In the genomic region with DNA sequence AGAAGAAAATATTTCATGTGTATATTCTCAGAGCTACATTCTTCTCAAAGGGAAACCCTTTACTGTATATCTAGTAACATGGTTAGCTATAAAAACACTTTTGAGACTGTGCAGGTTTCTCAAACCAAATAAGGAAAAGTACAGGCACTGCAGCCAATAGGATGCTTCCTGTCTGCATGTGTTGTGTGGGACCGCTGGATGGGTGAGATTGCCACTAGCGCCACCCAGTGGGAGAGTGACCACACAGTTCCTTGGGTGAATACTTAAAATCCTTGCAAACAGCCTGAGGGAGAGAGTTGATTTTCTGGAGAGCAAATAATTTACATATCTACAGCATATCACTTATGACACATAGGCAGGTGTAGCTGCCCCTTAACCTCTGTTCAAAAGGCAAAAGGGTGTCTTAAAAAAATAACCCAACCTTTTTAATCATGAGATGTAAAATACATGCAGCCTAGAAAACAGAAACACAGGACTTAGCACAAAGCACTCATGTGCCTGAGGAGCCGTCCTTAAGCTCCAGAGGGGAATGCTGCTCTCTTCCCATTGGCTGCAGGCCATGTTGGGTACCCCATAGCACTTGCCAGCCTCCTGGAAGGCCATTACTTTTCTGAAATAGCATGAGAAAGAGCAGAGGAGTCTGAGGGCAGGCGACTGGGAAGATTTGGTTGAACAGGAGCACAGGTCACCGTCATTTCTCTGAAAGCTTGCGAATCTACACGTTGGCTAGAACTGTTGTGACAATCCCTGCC, we compare ENCODE assay signal across 9 mouse cellular contexts. TPM values are rescaled to one million over a fixed set of nuclear protein-coding genes. Genes with fewer than 3 reads are reported as not detected.
A peak's percentile ranks its signal among the peaks of the same experiment; 100 is the strongest.
DNase-seq lines count a peak whose midpoint lies in the region; ATAC-seq lines count a peak whose summit lies in the region.
"Had no signal": no experiment of that assay in that cellular context is flagged by ENCODE, and none has a peak within 500 bp of the region (broad histone marks: within the 10 kb centered on the region; RNA-seq: fewer than 3 reads in every experiment).

No protein-coding gene starts in this region.

- H3K4me2 ChIP-seq in midbrain, embryonic 12.5 days (replicated peaks), result no peak overlapping the region
- H3K4me2 ChIP-seq: embryonic facial prominence, embryonic 15.5 days had no signal

- no peak overlapping the region for H3K27ac ChIP-seq in midbrain, embryonic 12.5 days (replicated peaks)
- H3K27ac ChIP-seq: embryonic facial prominence, embryonic 15.5 days had no signal

- no peaks in the 10 kb centered on the region for H3K9me3 ChIP-seq in midbrain, embryonic 12.5 days
- H3K9me3 ChIP-seq: embryonic facial prominence, embryonic 15.5 days had no signal

- no peak overlapping the region for H3K9ac ChIP-seq in midbrain, embryonic 12.5 days (replicated peaks)
- H3K9ac ChIP-seq: embryonic facial prominence, embryonic 15.5 days had no signal

- intact Hi-C loops in left cerebral cortex, postnatal 14 days (cut with DNase I), result loop anchor here (10.0 kb wide), 1 partner anchor 113 kb away; the partner anchor contains the start of gene Pnisr
- intact Hi-C loops in heart, postnatal 14 days (cut with DNase I), result no loop called here

- 0 out of 2 replicates have a peak, but pooled peaks have one; percentile 51 for ATAC-seq in midbrain, embryonic 12.5 days (ENCODE audit: low FRiP score, low read depth)

- H3K36me3 ChIP-seq in midbrain, embryonic 12.5 days, result peaks cover 33% of the 10 kb centered on the region
- H3K36me3 ChIP-seq: embryonic facial prominence, embryonic 15.5 days had no signal

- H3K4me3 ChIP-seq in midbrain, embryonic 12.5 days, result no peak overlapping the region
- H3K4me3 ChIP-seq: embryonic facial prominence, embryonic 15.5 days had no signal

- H3K4me1 ChIP-seq in midbrain, embryonic 12.5 days, result no peaks in the 10 kb centered on the region
- H3K4me1 ChIP-seq: embryonic facial prominence, embryonic 15.5 days had no signal

- H3K27me3 ChIP-seq in midbrain, embryonic 12.5 days, result no peaks in the 10 kb centered on the region
- H3K27me3 ChIP-seq: embryonic facial prominence, embryonic 15.5 days had no signal

- peak; percentile 60 to 91 for DNase-seq in left cerebral cortex, postnatal 14 days (ENCODE audit: low spot score in 2 of 2)
- no peak for DNase-seq in left cerebral cortex, adult 11 months (ENCODE audit: low spot score)
- DNase-seq in adrenal gland, adult (ENCODE audit: inconsistent age in 2 of 2, low spot score in 1 of 2), result peak; percentile 48 to 74
- peak; percentile 80 for DNase-seq in embryo, embryonic 10.5 days (ENCODE audit: low spot score)
- peak; percentile 40 to 54 for DNase-seq in heart, postnatal 14 days
- peak; percentile 51 to 64 for DNase-seq in kidney, postnatal 25 days
- peak; percentile 57 for DNase-seq in thymus, postnatal 25 days

- WGBS in midbrain, embryonic 12.5 days, result 57% methylated on average over 7 of the region's 7 CpGs

RNA-seq across cellular contexts. Expression of gene Faxc, which starts 26.6 kb away (rescaled TPM):
- total RNA-seq in left cerebral cortex, postnatal 14 days (2021), result 10 to 100 TPM; 86.9 to 91.7 TPM
- 1 to 10 TPM in 1 of 2 experiments, under 1 TPM in 1; 0.79 to 1.0 TPM for total RNA-seq in heart, postnatal 14 days (2021)
- polyA plus RNA-seq in midbrain, embryonic 12.5 days (2016; fragmentation: Nextera tagmentation; extraction: Ambion mirVana), result 24.9 and 30.5 TPM in 2 replicates

Comparison
In these comparisons a context has a peak if more than half of its experiments do, and no peak if none do; other contexts are left out.
1. RNA of gene Faxc, which starts 26.6 kb away (total RNA-seq): 86.9 to 91.7 TPM in left cerebral cortex, postnatal 14 days; 0.79 to 1.0 TPM in heart, postnatal 14 days; every median in the first group is over 10 times any median in the second.